Mouse (Mus musculus): ENCODE data around the gene Pkd1l2. TPM values are rescaled to one million over a fixed set of nuclear protein-coding genes. Genes with fewer than 3 reads are reported as not detected.
A peak's percentile ranks its signal among the peaks of the same experiment; 100 is the strongest.

Pkd1l2 gene
- polyA plus RNA-seq, 2 experiments, result not detected

DNA sequence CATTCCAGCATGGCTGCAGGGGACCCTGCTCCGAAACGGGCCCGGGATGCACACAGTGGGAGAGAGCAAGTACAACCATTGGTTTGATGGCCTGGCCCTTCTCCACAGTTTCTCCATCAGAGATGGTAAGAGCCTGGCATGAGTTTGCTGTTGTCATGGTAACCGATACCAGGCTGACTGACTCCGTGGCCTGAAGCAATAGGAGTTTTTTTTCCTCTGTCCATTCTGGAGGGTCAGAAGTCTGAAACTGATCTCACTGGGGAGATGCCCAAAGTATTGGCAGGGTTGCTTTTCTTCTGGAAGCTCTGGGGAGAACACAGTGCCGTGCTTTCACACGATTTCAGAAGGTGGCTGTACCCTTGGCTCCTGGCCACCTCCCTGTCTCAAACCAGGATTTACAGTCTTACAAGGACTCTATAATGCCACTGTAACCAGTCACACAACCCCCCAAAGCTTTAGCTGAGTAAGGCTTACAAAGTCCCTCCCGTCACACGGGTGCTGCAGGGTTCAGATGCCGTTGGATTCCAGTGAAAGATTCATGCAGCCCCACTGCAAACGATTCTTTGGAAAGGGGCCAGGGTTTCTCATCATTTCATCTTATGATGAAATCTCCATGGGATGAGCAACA is 15.4 kb upstream of the Pkd1l2 start:
- Histone ChIP-seq H3K4me1 (replicated peaks; ENCODE audit: control insufficient read depth in 2 of 2, insufficient read depth in 2 of 2, low read length in 1 of 2) (peaks cover 0 to 2% of the 10 kb centered on the region in 2 experiments; a peak in 1 of 4 replicates), H3K4me2 (ENCODE audit: low read depth) (no peak overlapping the region), H3K9ac (replicated peaks) (no peak overlapping the region), H3K9me3 (ENCODE audit: control insufficient read depth, low read length) (no peaks in the 10 kb centered on the region), H3K36me3 (replicated peaks; ENCODE audit: control insufficient read depth, insufficient read depth, low read depth) (no peaks in the 10 kb centered on the region), H3K27ac (no peak overlapping the region), H3K27me3 (ENCODE audit: control insufficient read depth, insufficient read depth, low read length) (no peaks in the 10 kb centered on the region), H3K4me3 (ENCODE audit: insufficient read depth in 1 of 2, low read depth in 2 of 2, low read length in 2 of 2) (no peak overlapping the region)
- DNase-seq (ENCODE audit: low read depth in 3 of 3, low spot score in 3 of 3) (no peak), ATAC-seq (ENCODE audit: insufficient read depth) (no peak)
- 65% methylated on average over 11 of the region's 11 CpGs for WGBS (ENCODE audit: insufficient replicate concordance)
- no peak for TF ChIP-seq CTCF (IDR thresholded peaks at IDR 0.05; ENCODE audit: low read depth)
- TF ChIP-seq EP300 (IDR thresholded peaks at IDR 0.05; ENCODE audit: low read depth), result no peak

DNA sequence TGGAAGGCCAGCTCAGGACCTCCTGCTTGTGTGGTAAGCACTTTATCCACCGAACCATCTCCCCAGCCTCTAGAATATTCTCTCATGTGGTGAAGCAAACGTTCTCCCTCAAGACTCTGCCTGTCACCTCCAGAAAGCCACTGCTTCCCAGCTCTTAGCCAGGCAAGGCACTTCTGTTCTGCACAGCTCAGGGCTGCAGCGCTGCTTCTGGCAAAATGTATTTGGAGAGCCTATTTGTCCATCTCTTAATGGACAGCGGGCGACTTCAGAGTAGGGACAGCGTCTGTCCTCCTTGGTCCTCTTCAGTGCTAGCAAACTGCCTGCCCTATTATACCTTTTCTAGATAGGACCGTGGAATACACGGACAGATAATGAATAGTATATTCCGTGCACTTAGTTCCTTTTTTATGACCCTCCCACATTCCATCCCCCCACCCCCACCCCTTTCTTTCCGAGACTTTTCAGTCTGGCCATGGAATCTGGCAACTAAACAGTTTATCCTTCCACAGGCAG is 14.9 kb upstream of the Pkd1l2 start:
- no peak for TF ChIP-seq CTCF (IDR thresholded peaks at IDR 0.05; ENCODE audit: low read depth)
- no peak for TF ChIP-seq EP300 (IDR thresholded peaks at IDR 0.05; ENCODE audit: low read depth)
- DNase-seq (ENCODE audit: low read depth in 3 of 3, low spot score in 3 of 3) (no peak), ATAC-seq (ENCODE audit: insufficient read depth) (no peak)
- H3K27me3 ChIP-seq (ENCODE audit: control insufficient read depth, insufficient read depth, low read length), result no peaks in the 10 kb centered on the region
- H3K9me3 ChIP-seq (ENCODE audit: control insufficient read depth, low read length), result no peaks in the 10 kb centered on the region
- H3K4me3 ChIP-seq (ENCODE audit: insufficient read depth in 1 of 2, low read depth in 2 of 2, low read length in 2 of 2), result no peak overlapping the region
- no peaks in the 10 kb centered on the region for H3K36me3 ChIP-seq (replicated peaks; ENCODE audit: control insufficient read depth, insufficient read depth, low read depth)
- peaks cover 0 to 2% of the 10 kb centered on the region in 2 experiments; a peak in 1 of 4 replicates for H3K4me1 ChIP-seq (replicated peaks; ENCODE audit: control insufficient read depth in 2 of 2, insufficient read depth in 2 of 2, low read length in 1 of 2)
- 57% methylated on average over 10 of the region's 10 CpGs for WGBS (ENCODE audit: insufficient replicate concordance)
- no peak overlapping the region for H3K27ac ChIP-seq
- H3K9ac ChIP-seq (replicated peaks), result no peak overlapping the region
- no peak overlapping the region for H3K4me2 ChIP-seq (ENCODE audit: low read depth)

DNA sequence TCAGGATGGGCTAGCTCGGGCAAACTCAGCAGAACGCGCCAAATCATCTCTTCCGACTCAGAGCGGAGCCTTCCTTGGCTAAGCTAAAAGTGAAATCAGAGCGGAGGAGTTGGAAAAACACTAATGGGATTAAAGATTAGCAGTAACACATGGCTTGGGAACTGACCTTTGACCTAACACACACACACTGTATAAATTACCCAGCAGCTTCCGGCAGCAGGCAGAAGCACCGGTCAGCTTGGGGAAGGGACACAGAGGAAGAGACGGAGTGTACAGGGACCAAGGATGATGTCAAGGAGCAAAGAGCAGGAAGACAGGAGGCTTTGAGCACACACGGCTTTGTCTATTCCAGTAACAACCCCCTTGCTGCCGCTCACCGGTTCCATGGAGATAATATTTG is 13.4 kb upstream of the Pkd1l2 start, which contains the start of gene Bco1:
TSS of gene Bco1 (plus strand) at position 208 of the 400 bp plus-strand sequence.
- Histone ChIP-seq H3K9ac (replicated peaks) (no peak within 1 kb of the TSS), H3K9me3 (ENCODE audit: control insufficient read depth, low read length) (no peaks in the 10 kb centered on the region), H3K4me1 (replicated peaks; ENCODE audit: control insufficient read depth in 2 of 2, insufficient read depth in 2 of 2, low read length in 1 of 2) (peaks cover under 1 to 4% of the 10 kb centered on the region in 2 experiments; a peak in 3 of 4 replicates), H3K36me3 (replicated peaks; ENCODE audit: control insufficient read depth, insufficient read depth, low read depth) (no peaks in the 10 kb centered on the region), H3K27ac (no peak within 1 kb of the TSS), H3K4me3 (ENCODE audit: insufficient read depth in 1 of 2, low read depth in 2 of 2, low read length in 2 of 2) (peak within 1 kb of the TSS; percentile 16 to 32; a peak in 3 of 4 replicates), H3K27me3 (ENCODE audit: control insufficient read depth, insufficient read depth, low read length) (no peaks in the 10 kb centered on the region), H3K4me2 (ENCODE audit: low read depth) (peak within 1 kb of the TSS; percentile 36)
- 63% methylated on average over 12 of the region's 12 CpGs for WGBS (ENCODE audit: insufficient replicate concordance)
- ATAC-seq (ENCODE audit: insufficient read depth), result no peak
- DNase-seq (ENCODE audit: low read depth in 3 of 3, low spot score in 3 of 3), result no peak
- TF ChIP-seq CTCF (IDR thresholded peaks at IDR 0.05; ENCODE audit: low read depth) (no peak), EP300 (IDR thresholded peaks at IDR 0.05; ENCODE audit: low read depth) (no peak)

DNA sequence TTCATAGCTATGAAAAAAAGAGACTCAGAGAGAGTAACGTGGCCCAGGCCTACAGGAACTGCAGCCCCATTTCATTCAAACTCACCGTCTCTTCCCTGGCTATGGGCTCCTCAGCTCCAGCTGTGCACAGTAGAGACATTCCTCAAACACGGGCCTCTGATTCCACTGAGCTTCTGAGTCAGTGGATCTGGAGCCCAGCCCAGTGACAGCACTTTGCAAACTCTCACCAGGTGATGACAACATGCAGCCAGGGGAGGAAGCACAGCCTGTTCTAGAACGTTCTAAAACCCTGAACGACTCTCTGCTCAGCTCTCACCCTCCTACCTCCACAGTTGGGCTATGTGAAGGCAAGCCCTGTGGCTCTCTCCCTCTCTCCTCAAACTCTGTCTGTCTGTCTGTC is 11.8 kb upstream of the Pkd1l2 start:
- Histone ChIP-seq H3K9ac (replicated peaks) (no peak overlapping the region), H3K9me3 (ENCODE audit: control insufficient read depth, low read length) (no peaks in the 10 kb centered on the region), H3K36me3 (replicated peaks; ENCODE audit: control insufficient read depth, insufficient read depth, low read depth) (no peaks in the 10 kb centered on the region), H3K27ac (no peak overlapping the region), H3K4me3 (ENCODE audit: insufficient read depth in 1 of 2, low read depth in 2 of 2, low read length in 2 of 2) (no peak overlapping the region), H3K27me3 (ENCODE audit: control insufficient read depth, insufficient read depth, low read length) (no peaks in the 10 kb centered on the region), H3K4me2 (ENCODE audit: low read depth) (no peak overlapping the region), H3K4me1 (replicated peaks; ENCODE audit: control insufficient read depth in 2 of 2, insufficient read depth in 2 of 2, low read length in 1 of 2) (peaks cover 15 to 20% of the 10 kb centered on the region in 2 experiments)
- 58% methylated on average over 5 of the region's 5 CpGs for WGBS (ENCODE audit: insufficient replicate concordance)
- DNase-seq (ENCODE audit: low read depth in 3 of 3, low spot score in 3 of 3) (no peak), ATAC-seq (ENCODE audit: insufficient read depth) (no peak)
- TF ChIP-seq CTCF (IDR thresholded peaks at IDR 0.05; ENCODE audit: low read depth), result no peak

DNA sequence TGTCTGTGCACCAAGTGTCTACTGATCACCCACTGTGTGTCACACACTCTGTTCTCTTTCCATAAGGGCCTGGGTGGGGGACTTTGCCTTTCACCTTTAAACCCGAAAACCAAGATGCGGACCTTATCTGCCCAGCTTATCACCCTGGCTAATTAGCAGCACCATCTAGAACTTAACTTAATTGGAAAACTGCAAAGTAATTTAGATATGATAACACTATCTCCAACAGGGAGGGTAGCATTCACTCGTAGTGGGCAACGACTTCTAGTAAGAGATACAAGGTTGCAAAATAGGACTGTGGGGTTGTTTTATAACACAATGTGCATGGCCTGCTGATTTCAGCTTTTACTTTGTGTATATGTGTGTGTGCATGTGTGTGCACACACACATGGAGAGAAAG is 7.6 kb upstream of the Pkd1l2 start:
- ATAC-seq (ENCODE audit: insufficient read depth), result no peak
- 13% methylated on average over 4 of the region's 4 CpGs for WGBS (ENCODE audit: insufficient replicate concordance)

More for the DNA sequence above, 7.6 kb upstream of the Pkd1l2 start:
- Histone ChIP-seq H3K36me3 (replicated peaks; ENCODE audit: control insufficient read depth, insufficient read depth, low read depth) (no peaks in the 10 kb centered on the region), H3K4me1 (replicated peaks; ENCODE audit: control insufficient read depth in 2 of 2, insufficient read depth in 2 of 2, low read length in 1 of 2) (peaks cover 35 to 45% of the 10 kb centered on the region in 2 experiments), H3K4me2 (ENCODE audit: low read depth) (no peak overlapping the region), H3K27me3 (ENCODE audit: control insufficient read depth, insufficient read depth, low read length) (no peaks in the 10 kb centered on the region), H3K9me3 (ENCODE audit: control insufficient read depth, low read length) (no peaks in the 10 kb centered on the region), H3K4me3 (ENCODE audit: insufficient read depth in 1 of 2, low read depth in 2 of 2, low read length in 2 of 2) (no peak overlapping the region), H3K27ac (no peak overlapping the region), H3K9ac (replicated peaks) (no peak overlapping the region)
- no peak for TF ChIP-seq CTCF (IDR thresholded peaks at IDR 0.05; ENCODE audit: low read depth)
- no peak; the same call in 1 of the 2 replicates for TF ChIP-seq EP300 (IDR thresholded peaks at IDR 0.05; ENCODE audit: low read depth)
- no peak for DNase-seq (ENCODE audit: low read depth in 3 of 3, low spot score in 3 of 3)
